Mouse (Mus musculus): ENCODE measurements around the gene Slc17a8. TPM values are rescaled to one million over a fixed set of nuclear protein-coding genes. Genes with fewer than 3 reads are reported as not detected.

Slc17a8 gene
- polyA plus RNA-seq, 1 experiment from 2014 or later: not detected

GRCm38 (mm10) chr10:89553015-89553414 is 68.0 kb downstream of the Slc17a8 start:
- Histone ChIP-seq H3K9me3 (no peaks in the 10 kb centered on the region), H3K9ac (no peak overlapping the region), H3K27ac (no peak overlapping the region), H3K4me3 (no peak overlapping the region), H3K27me3 (no peaks in the 10 kb centered on the region), H3K4me2 (no peak overlapping the region), H3K4me1 (no peaks in the 10 kb centered on the region), H3K36me3 (no peaks in the 10 kb centered on the region)
- WGBS: 78% methylated on average over 5 of the region's 5 CpGs
- no peak for ATAC-seq (ENCODE audit: insufficient number of reproducible peaks, insufficient read depth, low FRiP score, low TSS enrichment, low read depth)

DNA sequence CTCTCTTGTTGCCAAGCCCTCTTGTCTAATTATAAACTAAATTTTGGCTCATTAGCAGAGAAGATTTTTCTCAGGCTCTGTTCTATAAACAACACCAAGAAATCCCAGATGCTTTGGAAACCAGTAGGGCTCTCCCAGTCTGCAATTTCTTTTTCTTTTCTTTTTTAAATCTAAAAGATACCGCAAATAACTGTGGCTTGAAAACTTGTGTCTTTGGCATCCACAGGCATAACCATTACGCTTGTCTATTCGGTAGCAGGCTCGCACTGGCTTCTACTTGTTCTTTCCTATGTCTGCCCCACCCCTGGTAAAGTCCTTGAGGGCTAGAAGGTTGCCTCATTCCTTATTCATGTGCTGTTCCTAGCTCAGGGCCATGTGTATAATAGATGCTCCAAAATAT is 69.4 kb downstream of the Slc17a8 start:
- WGBS: 79% methylated on average over 4 of the region's 4 CpGs
- H3K4me1 ChIP-seq: no peaks in the 10 kb centered on the region
- H3K4me3 ChIP-seq: no peak overlapping the region
- no peak overlapping the region for H3K9ac ChIP-seq
- no peaks in the 10 kb centered on the region for H3K36me3 ChIP-seq
- H3K4me2 ChIP-seq: no peak overlapping the region
- no peak overlapping the region for H3K27ac ChIP-seq
- H3K27me3 ChIP-seq: no peaks in the 10 kb centered on the region
- no peaks in the 10 kb centered on the region for H3K9me3 ChIP-seq
- ATAC-seq (ENCODE audit: insufficient number of reproducible peaks, insufficient read depth, low FRiP score, low TSS enrichment, low read depth): no peak

- Histone ChIP-seq H3K4me2 (no peak overlapping the region), H3K9me3 (no peaks in the 10 kb centered on the region), H3K4me1 (no peaks in the 10 kb centered on the region), H3K27ac (no peak overlapping the region), H3K27me3 (no peaks in the 10 kb centered on the region; the same call in 1 of the 2 replicates), H3K36me3 (no peaks in the 10 kb centered on the region), H3K9ac (no peak overlapping the region), H3K4me3 (no peak overlapping the region)
- ATAC-seq (ENCODE audit: insufficient number of reproducible peaks, insufficient read depth, low FRiP score, low TSS enrichment, low read depth): no peak
- WGBS: 63% methylated on average over 6 of the region's 6 CpGs
These were observed 73.0 kb downstream of the Slc17a8 start for GRCm38 (mm10) chr10:89548028-89548427.

GRCm38 (mm10) chr10:89546989-89547388 is 74.1 kb downstream of the Slc17a8 start:
- H3K27ac ChIP-seq: no peak overlapping the region
- H3K9me3 ChIP-seq: no peaks in the 10 kb centered on the region
- H3K4me1 ChIP-seq: no peaks in the 10 kb centered on the region
- no peak overlapping the region for H3K9ac ChIP-seq
- 66% methylated on average over 2 of the region's 2 CpGs for WGBS
- H3K4me2 ChIP-seq: no peak overlapping the region
- ATAC-seq (ENCODE audit: insufficient number of reproducible peaks, insufficient read depth, low FRiP score, low TSS enrichment, low read depth): no peak
- H3K27me3 ChIP-seq: no peaks in the 10 kb centered on the region; the same call in 1 of the 2 replicates
- H3K36me3 ChIP-seq: no peaks in the 10 kb centered on the region
- no peak overlapping the region for H3K4me3 ChIP-seq

GRCm38 (mm10) chr10:89543867-89544266 is 77.2 kb downstream of the Slc17a8 start:
- no peaks in the 10 kb centered on the region; the same call in 1 of the 2 replicates for H3K27me3 ChIP-seq
- H3K4me1 ChIP-seq: no peaks in the 10 kb centered on the region
- H3K9ac ChIP-seq: no peak overlapping the region
- WGBS: 49% methylated on average over 6 of the region's 6 CpGs
- H3K27ac ChIP-seq: no peak overlapping the region
- H3K4me2 ChIP-seq: no peak overlapping the region
- H3K4me3 ChIP-seq: no peak overlapping the region
- H3K9me3 ChIP-seq: no peaks in the 10 kb centered on the region
- ATAC-seq (ENCODE audit: insufficient number of reproducible peaks, insufficient read depth, low FRiP score, low TSS enrichment, low read depth): no peak
- H3K36me3 ChIP-seq: no peaks in the 10 kb centered on the region

DNA sequence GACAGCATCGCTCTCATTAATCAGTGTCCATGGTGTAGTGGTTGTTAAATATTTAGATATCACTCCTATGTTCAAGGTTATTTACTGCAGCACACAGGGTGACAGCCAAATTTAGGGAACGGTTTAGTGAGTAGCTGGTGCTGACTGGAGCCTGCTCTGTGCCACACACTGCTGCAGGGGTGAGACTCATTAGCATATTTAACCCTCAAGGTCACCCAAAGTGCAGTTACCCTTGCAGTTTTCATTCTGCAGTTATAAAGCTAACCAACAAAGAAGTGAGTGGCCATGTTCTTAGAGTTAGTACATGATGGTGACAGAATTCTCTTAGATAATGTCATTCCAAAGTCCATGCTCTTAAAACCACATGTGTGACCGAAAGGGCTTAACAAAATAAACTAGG is 78.7 kb downstream of the Slc17a8 start:
- Histone ChIP-seq H3K9me3 (no peaks in the 10 kb centered on the region), H3K9ac (no peak overlapping the region), H3K4me2 (no peak overlapping the region), H3K27me3 (no peaks in the 10 kb centered on the region; the same call in 1 of the 2 replicates), H3K4me1 (no peaks in the 10 kb centered on the region), H3K4me3 (no peak overlapping the region), H3K36me3 (no peaks in the 10 kb centered on the region), H3K27ac (no peak overlapping the region)
- WGBS: 89% methylated on average over 3 of the region's 3 CpGs
- no peak for ATAC-seq (ENCODE audit: insufficient number of reproducible peaks, insufficient read depth, low FRiP score, low TSS enrichment, low read depth)

DNA sequence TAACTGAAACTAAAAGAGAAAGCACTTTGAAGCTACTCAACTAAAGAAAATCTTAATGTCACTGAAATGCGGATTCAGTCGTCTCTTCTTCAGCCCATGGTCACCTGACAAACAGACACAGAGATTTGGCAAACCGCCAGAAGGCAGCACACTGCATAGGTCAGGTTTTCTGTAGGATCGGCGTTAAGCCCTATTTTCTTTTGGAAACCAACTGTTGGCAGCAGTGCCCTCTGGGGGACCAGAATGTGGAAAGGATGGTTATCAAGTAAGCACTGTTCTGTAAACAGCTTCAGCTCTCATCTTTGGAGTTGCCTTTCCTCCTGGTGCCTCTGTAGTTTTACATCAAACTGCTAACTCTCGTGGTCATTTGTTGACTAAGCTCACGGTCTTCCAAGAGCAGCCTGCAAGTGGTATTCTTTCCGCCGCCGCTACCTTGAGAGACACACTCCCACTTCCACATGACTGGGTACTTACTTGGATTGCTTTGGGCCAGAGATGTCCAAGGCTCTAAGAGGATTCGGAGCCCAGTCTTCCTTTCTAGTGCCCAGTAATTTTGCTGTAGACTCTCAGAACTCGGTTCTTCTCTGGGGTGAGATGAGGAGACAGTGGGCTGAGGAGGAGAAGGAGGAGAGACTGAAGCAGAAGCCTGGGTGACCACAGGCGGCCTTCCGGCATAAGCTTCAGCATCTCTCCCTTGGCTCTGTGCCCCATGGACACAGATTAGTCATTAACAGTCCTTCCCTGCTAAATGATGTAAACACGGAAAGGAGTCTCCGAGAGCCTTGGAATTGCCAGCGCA is 87.9 kb downstream of the Slc17a8 start, which contains the start of gene Nr1h4:
TSS of gene Nr1h4 (minus strand) at position 657 of the 799 bp plus-strand sequence.
- ATAC-seq (ENCODE audit: insufficient number of reproducible peaks, insufficient read depth, low FRiP score, low TSS enrichment, low read depth): no peak
- no peaks in the 10 kb centered on the region for H3K27me3 ChIP-seq
- H3K4me2 ChIP-seq: no peak within 1 kb of the TSS
- H3K36me3 ChIP-seq: no peaks in the 10 kb centered on the region
- no peak within 1 kb of the TSS for H3K9ac ChIP-seq
- H3K27ac ChIP-seq: no peak within 1 kb of the TSS
- no peaks in the 10 kb centered on the region for H3K9me3 ChIP-seq
- no peak within 1 kb of the TSS for H3K4me3 ChIP-seq
- H3K4me1 ChIP-seq: peaks cover 11% of the 10 kb centered on the region
- 79% methylated on average over 17 of the region's 17 CpGs for WGBS

DNA sequence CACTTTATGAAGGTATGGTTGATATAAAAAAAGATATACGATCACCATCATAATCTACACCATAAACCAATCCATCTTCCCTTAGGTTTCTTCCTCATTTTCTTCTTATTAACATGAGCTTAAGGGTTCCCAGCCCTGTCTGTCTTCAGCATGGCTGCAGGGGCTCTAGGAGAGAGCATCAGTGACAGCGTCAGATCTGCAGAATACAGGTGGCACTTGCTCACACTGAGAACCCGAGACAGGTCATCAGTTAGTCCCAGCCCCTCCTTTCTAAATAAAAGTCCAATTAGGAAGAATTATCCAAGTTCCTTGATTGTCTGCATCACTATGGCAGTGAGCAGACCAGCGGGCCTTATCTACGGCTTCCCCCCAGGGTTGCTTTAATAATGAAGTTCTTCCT is 88.6 kb downstream of the Slc17a8 start:
- H3K9me3 ChIP-seq: no peaks in the 10 kb centered on the region
- H3K4me3 ChIP-seq: no peak overlapping the region
- H3K27me3 ChIP-seq: no peaks in the 10 kb centered on the region
- H3K4me2 ChIP-seq: no peak overlapping the region
- peaks cover 11% of the 10 kb centered on the region for H3K4me1 ChIP-seq
- H3K36me3 ChIP-seq: no peaks in the 10 kb centered on the region
- ATAC-seq (ENCODE audit: insufficient number of reproducible peaks, insufficient read depth, low FRiP score, low TSS enrichment, low read depth): no peak
- WGBS: 77% methylated on average over 5 of the region's 5 CpGs
- no peak overlapping the region for H3K9ac ChIP-seq
- H3K27ac ChIP-seq: no peak overlapping the region

- WGBS: 75% methylated on average over 2 of the region's 2 CpGs
- Histone ChIP-seq H3K9me3 (no peaks in the 10 kb centered on the region), H3K4me2 (no peak overlapping the region), H3K27me3 (no peaks in the 10 kb centered on the region), H3K4me3 (no peak overlapping the region), H3K27ac (no peak overlapping the region), H3K9ac (no peak overlapping the region), H3K36me3 (no peaks in the 10 kb centered on the region), H3K4me1 (peaks cover 11% of the 10 kb centered on the region)
- ATAC-seq (ENCODE audit: insufficient number of reproducible peaks, insufficient read depth, low FRiP score, low TSS enrichment, low read depth): no peak
These were observed 89.1 kb downstream of the Slc17a8 start for GRCm38 (mm10) chr10:89531976-89532375.

DNA sequence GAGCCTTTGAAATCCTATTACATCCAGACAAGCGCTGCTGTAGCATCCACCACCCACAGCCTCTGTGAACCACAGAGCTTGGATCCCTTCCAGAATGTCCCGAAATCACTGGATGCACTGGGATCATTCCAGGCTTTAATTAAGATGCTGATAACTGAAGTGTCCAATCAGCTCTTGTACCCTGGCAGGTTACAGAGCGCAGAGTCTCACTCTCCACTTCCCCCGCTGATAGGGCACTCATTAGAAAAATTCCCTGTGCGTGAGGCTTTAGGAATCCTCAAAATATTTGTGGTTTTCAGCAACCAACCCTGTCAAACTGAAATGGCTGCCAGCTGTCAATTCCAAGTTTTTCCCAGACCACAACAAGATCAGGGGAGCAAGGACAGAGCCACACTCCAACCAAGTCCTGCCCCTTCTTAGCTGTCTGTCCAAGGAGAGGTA is 89.8 kb downstream of the Slc17a8 start:
- no peak overlapping the region for H3K9ac ChIP-seq
- H3K36me3 ChIP-seq: no peaks in the 10 kb centered on the region
- no peaks in the 10 kb centered on the region for H3K9me3 ChIP-seq
- H3K27me3 ChIP-seq: no peaks in the 10 kb centered on the region
- 29% methylated on average over 5 of the region's 5 CpGs for WGBS
- peak overlapping the region; percentile 30 for H3K4me2 ChIP-seq
- H3K4me3 ChIP-seq: no peak overlapping the region
- H3K27ac ChIP-seq: no peak overlapping the region
- peak; percentile 52; the same call in 1 of the 2 replicates for ATAC-seq (ENCODE audit: insufficient number of reproducible peaks, insufficient read depth, low FRiP score, low TSS enrichment, low read depth)
- peaks cover 11% of the 10 kb centered on the region for H3K4me1 ChIP-seq

- Histone ChIP-seq H3K4me2 (no peak overlapping the region), H3K9me3 (no peaks in the 10 kb centered on the region), H3K36me3 (no peaks in the 10 kb centered on the region), H3K9ac (no peak overlapping the region), H3K27me3 (no peaks in the 10 kb centered on the region), H3K27ac (no peak overlapping the region), H3K4me1 (peaks cover 7% of the 10 kb centered on the region), H3K4me3 (no peak overlapping the region)
- 76% methylated on average over 5 of the region's 5 CpGs for WGBS
- ATAC-seq (ENCODE audit: insufficient number of reproducible peaks, insufficient read depth, low FRiP score, low TSS enrichment, low read depth): no peak
These were observed 94.0 kb downstream of the Slc17a8 start for GRCm38 (mm10) chr10:89527054-89527453.

DNA sequence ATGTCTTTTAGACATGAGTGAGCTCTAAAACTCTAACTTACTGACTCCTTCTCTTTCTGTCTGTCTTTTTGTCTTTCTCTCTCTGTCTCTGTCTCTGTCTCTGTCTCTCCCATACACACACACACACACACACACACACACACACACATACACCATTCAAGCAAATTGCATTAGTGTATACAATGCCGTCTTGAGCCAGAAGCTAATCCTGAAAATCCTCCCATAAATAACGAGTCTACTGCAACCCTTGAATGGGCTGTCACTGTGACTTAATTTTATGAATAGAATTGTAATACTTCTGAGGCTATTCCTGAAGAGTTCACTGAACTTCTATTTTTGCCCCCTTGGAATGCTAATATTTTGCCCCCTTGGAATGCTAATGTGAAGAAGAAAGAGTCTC is 95.2 kb downstream of the Slc17a8 start:
- no peaks in the 10 kb centered on the region for H3K9me3 ChIP-seq
- WGBS: 71% methylated on average over 2 of the region's 2 CpGs
- no peaks in the 10 kb centered on the region for H3K27me3 ChIP-seq
- ATAC-seq (ENCODE audit: insufficient number of reproducible peaks, insufficient read depth, low FRiP score, low TSS enrichment, low read depth): no peak
- H3K4me1 ChIP-seq: peaks cover 2% of the 10 kb centered on the region
- H3K4me3 ChIP-seq: no peak overlapping the region
- H3K27ac ChIP-seq: no peak overlapping the region
- no peaks in the 10 kb centered on the region for H3K36me3 ChIP-seq
- no peak overlapping the region for H3K4me2 ChIP-seq
- H3K9ac ChIP-seq: no peak overlapping the region
